Mouse (Mus musculus) forebrain, postnatal 0 days (tissue): ENCODE measurements around the gene Prpf38b. TPM values are rescaled to one million over a fixed set of nuclear protein-coding genes. Genes with fewer than 3 reads are reported as not detected.

Source experiments
- ATAC-seq: fragments of 200-750 bp; cut with Nextera tagmentation; 2 replicates; pipeline ENCODE4 v1.8.0; 2017; ENCODE audit warnings: mild to moderate bottlenecking, moderate library complexity
- DNase-seq: peaks from one replicate; pipeline ENCODE4 v3.0.0-alpha.2; 2015
- H3K27ac ChIP-seq: fragments of 300-500 bp; sonication (generic); 2 replicates; pipeline ENCODE4 v1.5.1; 2014; ENCODE audit warnings: low read depth, mild to moderate bottlenecking, antibody characterized with exemption, low read length, moderate library complexity, mixed read lengths
- H3K27me3 ChIP-seq: fragments of 300-500 bp; sonication (generic); 2 replicates; pipeline ENCODE4 v1.6.1; 2014; ENCODE audit warnings: mild to moderate bottlenecking, low read length, mixed read lengths; ENCODE audit not compliant: insufficient read depth
- H3K36me3 ChIP-seq: fragments of 300-500 bp; sonication (generic); 2 replicates; pipeline ENCODE4 v1.6.1; 2014; ENCODE audit warnings: mild to moderate bottlenecking, moderate library complexity; ENCODE audit not compliant: insufficient read depth
- H3K4me1 ChIP-seq: fragments of 300-500 bp; sonication (generic); 2 replicates; pipeline ENCODE4 v1.6.1; 2014; ENCODE audit warnings: antibody characterized with exemption; ENCODE audit not compliant: insufficient read depth
- H3K4me2 ChIP-seq: fragments of 300-500 bp; sonication (generic); 2 replicates; pipeline ENCODE4 v1.6.1; 2014; ENCODE audit warnings: low read depth, mild to moderate bottlenecking, moderate library complexity
- H3K4me3 ChIP-seq: fragments of 300-500 bp; sonication (generic); 2 replicates; pipeline ENCODE4 v1.5.1; 2014; ENCODE audit warnings: low read depth, low read length, mixed read lengths
- H3K9ac ChIP-seq: fragments of 300-500 bp; sonication (generic); 2 replicates; pipeline ENCODE4 v1.6.1; 2014; ENCODE audit warnings: mild to moderate bottlenecking
- H3K9me3 ChIP-seq: fragments of 300-500 bp; sonication (generic); 2 replicates; pipeline ENCODE4 v1.6.1; 2016; ENCODE audit warnings: low read length
- CTCF ChIP-seq: sonication (generic); IDR thresholded peaks from 2 replicates; pipeline ENCODE4 v1.5.1; 2016; ENCODE audit warnings: antibody characterized with exemption, control low read depth, low read depth
- WGBS: fragments of 180-500 bp; shearing (Covaris S2); extraction: QIAGEN DNeasy Blood & Tissue Kit; methylation state at CpG from one replicate; pipeline ENCODE4 v1.1.7; 2014; 5-methylcytosine and 5-hydroxymethylcytosine counted together
- polyA plus RNA-seq: library from polyadenylated mRNA; unstranded; fragments of >200 nt; fragmentation: Nextera tagmentation; extraction: Ambion mirVana; gene quantifications from 2 replicates; pipeline ENCODE4 v1.2.1, GENCODE M21; 2015
- total RNA-seq: library from RNA; depleted of rRNA; stranded (reverse); fragments of >200 nt; gene quantifications from 2 replicates; pipeline ENCODE4 v1.2.3, GENCODE M21; 2014; rRNA removed

The Prpf38b gene
- total and polyA plus RNA-seq, 2 experiments from 2014 or later = 33.4 to 34.3 TPM

DNA sequence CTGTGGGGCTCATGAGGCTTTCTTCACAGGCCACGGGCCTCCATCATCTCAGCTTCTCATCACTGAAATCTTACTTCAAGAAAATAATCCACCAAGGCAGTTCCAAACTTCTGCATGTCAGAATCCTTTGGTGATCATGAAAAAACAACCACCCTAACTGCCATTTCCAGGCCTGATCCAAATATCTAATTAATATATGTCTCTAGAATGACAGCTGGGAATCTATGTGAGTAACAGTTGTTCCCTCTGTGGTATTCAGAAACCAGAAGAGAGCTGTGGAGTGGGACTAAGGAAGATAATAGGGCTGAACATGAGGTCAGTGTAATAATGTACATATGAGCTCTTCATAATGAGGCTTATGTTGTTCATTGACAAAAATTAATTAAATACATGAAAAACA lies 58.3 kb downstream of the Prpf38b start:
- Histone ChIP-seq H3K4me2 (no peak overlapping the region), H3K36me3 (no peaks in the 10 kb centered on the region), H3K4me1 (no peaks in the 10 kb centered on the region; the same call in 1 of the 2 replicates), H3K4me3 (no peak overlapping the region), H3K9me3 (no peaks in the 10 kb centered on the region), H3K9ac (no peak overlapping the region), H3K27me3 (no peaks in the 10 kb centered on the region), H3K27ac (no peak overlapping the region)
- 79% methylated on average over 1 of the region's 1 CpGs for WGBS
- no peak for TF ChIP-seq CTCF
- no peak for ATAC-seq
- DNase-seq = no peak

Other genes with a start within 250 kb of the Prpf38b start
- 12.6 and 16.6 TPM in 2 replicates for gene Gpsm2, start 189.4 kb downstream of the Prpf38b start, total RNA-seq
- gene Gpsm2, start 189.4 kb downstream of the Prpf38b start, polyA plus RNA-seq = 11.3 and 14.2 TPM in 2 replicates
- under 0.01 TPM in 1 of 2 replicates, not detected in the other for gene Aknad1, start 172.1 kb downstream of the Prpf38b start, total RNA-seq
- not detected in 2 replicates for gene Aknad1, start 172.1 kb downstream of the Prpf38b start, polyA plus RNA-seq
- gene Stxbp3, start 71.2 kb downstream of the Prpf38b start, total RNA-seq = 9.5 and 9.7 TPM in 2 replicates
- gene Stxbp3, start 71.2 kb downstream of the Prpf38b start, polyA plus RNA-seq = 8.2 and 11.2 TPM in 2 replicates
- 0.24 TPM in 1 of 2 replicates, not detected in the other for gene Fndc7, start 21.7 kb downstream of the Prpf38b start, total RNA-seq
- not detected in 2 replicates for gene Fndc7, start 21.7 kb downstream of the Prpf38b start, polyA plus RNA-seq
- 0.24 and 9.9 TPM in 2 replicates for gene Henmt1, start 28.1 kb upstream of the Prpf38b start, total RNA-seq
- 2.2 and 2.4 TPM in 2 replicates for gene Henmt1, start 28.1 kb upstream of the Prpf38b start, polyA plus RNA-seq
- gene Gm9857, start 28.7 kb upstream of the Prpf38b start, total RNA-seq = not detected in 2 replicates
- gene Gm9857, start 28.7 kb upstream of the Prpf38b start, polyA plus RNA-seq = 0.52 TPM in 1 of 2 replicates, not detected in the other
- 99.9 and 101 TPM in 2 replicates for gene Fam102b, start 115.9 kb upstream of the Prpf38b start, total RNA-seq
- 19.8 and 26.8 TPM in 2 replicates for gene Fam102b, start 115.9 kb upstream of the Prpf38b start, polyA plus RNA-seq
- not detected in 2 replicates for gene Slc25a54, start 168.7 kb upstream of the Prpf38b start, total RNA-seq
- gene Slc25a54, start 168.7 kb upstream of the Prpf38b start, polyA plus RNA-seq = not detected in 2 replicates
- gene Slc25a24, start 211.4 kb upstream of the Prpf38b start, total RNA-seq = 3.8 and 5.2 TPM in 2 replicates
- 2.1 and 2.7 TPM in 2 replicates for gene Slc25a24, start 211.4 kb upstream of the Prpf38b start, polyA plus RNA-seq